Mouse (Mus musculus) inflammation-experienced regulatory T-cells, adult 6 months (primary cell): ENCODE measurements around the gene Gm765. TPM values are rescaled to one million over a fixed set of nuclear protein-coding genes. Genes with fewer than 3 reads are reported as not detected.

Experiments
- ATAC-seq: one replicate; pipeline ENCODE4 v1.8.0; 2017
- polyA plus RNA-seq, 3 experiments: library from polyadenylated mRNA; unstranded; fragments of 100-300 nt; shearing (Covaris generic); gene quantifications; one replicate each; pipeline ENCODE4 v1.2.1; 2017

Gm765 gene
- polyA plus RNA-seq, result under 1 TPM in 1 of 3 experiments, not detected in 2; 0.28 TPM

DNA sequence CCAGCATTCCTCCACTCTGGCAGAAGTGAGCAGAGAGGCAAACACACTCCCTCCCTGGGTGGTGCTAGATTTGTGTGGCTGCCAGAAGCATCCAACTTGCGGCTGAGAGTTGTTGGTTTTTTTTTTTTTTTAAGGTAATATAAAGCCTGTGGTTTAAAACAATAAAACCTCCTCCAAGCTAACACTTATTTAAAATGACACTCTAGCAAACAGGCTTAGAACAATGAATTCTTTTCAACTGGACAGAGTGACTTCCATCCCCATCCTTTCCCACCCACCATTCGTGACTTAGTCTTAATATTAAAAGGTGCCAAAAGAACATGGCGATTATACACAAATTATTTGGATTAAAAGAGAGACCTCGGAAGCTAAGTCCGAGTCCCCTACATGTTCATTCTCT, at the start of gene Gm765:
Gene Gm765 (minus strand): TSS at position 101 of the 400 bp plus-strand sequence.
- ATAC-seq, result no peak

- ATAC-seq, result no peak
Observed at GRCm38 (mm10) chr6:98385487-98385886, 42.9 kb upstream of the Gm765 start.

GRCm38 (mm10) chr6:98384431-98384830, 41.9 kb upstream of the Gm765 start:
- no peak for ATAC-seq

DNA sequence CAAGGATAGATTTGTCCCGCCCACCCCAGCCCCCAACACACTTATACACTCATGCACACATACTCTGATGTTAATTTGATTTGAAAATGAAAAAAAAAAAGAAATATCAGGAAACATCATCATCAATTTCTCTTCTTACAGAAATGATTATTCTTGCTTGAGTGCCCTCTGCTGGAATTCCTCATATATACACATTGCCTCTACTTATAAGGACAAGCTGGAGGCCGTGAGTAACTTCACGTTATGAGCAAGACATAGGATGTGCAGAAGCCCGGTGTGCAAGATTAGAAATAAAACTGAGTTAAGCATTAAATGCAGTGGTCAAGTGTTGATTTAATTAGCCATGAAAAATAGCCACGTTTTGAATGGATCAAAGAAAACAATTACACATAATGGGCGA, 40.9 kb upstream of the Gm765 start:
- ATAC-seq, result no peak

- no peak for ATAC-seq
Observed at GRCm38 (mm10) chr6:98366199-98366598, 23.6 kb upstream of the Gm765 start.

DNA sequence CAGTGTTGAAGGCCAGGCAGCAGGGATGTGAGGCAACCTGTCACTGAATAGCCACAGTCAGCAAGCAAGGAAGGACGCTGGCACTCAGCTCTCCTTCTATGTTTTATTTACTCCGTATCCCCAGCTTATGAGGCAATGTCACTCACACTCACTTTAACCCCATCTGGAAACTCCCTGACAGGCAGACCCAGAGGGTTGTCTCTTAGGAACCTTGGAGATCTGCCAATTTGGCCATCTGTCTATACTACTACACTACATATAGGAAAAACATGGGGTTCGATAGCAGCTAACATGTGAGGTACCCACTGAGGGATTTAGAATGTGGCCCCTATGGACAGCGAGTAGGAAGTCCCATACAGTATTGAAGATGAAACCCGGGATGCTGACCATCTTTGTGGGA, 12.7 kb upstream of the Gm765 start:
- no peak for ATAC-seq

DNA sequence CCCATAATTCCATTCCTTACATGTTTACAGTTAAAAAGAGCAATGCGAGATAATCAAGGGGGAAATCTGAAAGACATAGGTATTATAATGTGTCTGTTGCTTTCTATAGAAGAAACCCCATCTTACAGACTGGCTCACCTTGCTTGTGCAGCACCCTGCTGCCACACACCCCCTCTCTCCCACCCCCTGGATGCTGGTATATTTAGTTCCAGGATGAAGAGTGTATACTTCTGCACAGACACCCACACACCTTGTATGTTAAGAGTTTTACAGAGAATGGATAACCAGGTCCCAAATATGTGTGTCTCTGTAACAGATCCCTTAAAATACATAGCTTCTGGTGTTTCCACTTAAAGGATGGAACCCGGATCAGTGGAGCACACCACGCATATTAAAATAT, 10.7 kb upstream of the Gm765 start:
- ATAC-seq, result no peak

DNA sequence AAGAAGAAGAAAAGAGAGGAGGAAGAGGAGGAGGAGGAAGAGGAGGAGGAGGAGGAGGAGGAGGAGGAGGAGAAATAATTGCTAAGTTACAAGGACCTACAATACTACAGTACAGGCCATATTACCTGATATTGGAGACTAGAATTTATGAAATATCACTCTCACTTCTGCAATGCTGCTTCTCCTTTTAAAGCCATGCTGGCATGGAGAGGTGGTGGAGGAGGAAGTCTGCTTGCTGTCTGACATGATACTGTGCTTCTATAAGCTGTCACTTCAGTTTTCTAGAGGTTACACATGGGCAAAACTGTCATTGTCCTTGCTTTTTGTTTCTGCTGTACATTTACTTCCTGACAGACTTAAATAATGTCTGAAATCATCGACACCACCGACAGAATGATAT, 9.8 kb downstream of the Gm765 start:
- no peak for ATAC-seq

DNA sequence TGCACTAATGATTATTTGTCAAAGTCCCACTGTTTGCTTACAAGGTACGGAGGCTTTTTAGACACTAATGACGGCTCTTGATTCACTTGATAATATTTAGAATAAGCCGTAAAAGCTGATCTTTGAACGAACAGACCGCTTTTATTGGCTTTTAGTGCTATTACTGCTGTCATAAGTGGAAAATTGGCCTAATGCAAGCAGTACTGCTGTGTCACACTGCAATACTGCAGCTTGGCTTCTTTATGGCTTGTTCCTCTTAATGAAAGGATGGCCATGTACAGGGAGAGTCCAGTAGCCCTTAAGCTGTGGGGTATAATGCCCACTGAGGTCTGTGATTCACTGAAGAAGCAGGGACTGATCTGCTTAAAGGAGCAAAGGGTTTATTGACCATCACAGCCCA, 30.9 kb downstream of the Gm765 start:
- ATAC-seq, result no peak

DNA sequence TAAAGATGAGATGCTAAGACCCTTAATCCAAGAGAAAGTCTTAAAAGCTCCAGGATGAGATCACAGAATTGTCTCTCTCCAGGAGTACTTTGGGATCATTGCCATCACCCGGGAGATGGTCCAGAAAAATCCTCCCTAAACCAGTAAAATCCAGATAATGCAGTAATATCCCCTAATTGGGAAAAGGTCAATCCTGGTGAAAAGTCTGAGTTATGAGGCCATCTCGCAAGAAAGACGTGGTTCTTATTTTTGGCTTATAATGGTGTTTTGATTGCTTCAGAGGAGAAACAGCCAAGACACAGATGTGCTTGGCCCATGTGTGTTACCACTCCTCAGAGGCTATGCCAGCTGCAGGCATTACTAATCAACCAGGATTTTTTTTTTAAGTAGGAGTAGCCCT, 34.9 kb downstream of the Gm765 start:
- no peak for ATAC-seq

DNA sequence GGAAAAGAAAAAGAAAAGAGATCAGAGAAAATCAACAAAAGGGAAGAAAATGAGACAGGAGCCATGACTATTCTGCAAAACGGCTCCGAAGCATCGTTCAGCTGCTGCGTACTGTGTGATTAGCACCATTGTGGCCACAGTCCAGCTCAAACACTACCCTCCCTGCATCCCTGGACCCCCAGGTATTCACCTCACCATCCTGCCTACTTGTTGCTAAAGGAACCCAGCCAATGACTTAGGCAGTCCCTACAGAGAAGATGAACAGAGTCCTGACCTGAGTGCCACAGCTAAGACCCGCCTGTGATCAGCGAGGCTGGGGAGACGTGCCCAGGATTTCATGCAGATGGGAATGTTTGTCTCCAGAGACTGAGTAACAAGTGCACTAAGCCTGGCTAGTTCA, 35.4 kb downstream of the Gm765 start:
- ATAC-seq, result no peak

GRCm38 (mm10) chr6:98292064-98292463, 50.5 kb downstream of the Gm765 start:
- no peak for ATAC-seq

DNA sequence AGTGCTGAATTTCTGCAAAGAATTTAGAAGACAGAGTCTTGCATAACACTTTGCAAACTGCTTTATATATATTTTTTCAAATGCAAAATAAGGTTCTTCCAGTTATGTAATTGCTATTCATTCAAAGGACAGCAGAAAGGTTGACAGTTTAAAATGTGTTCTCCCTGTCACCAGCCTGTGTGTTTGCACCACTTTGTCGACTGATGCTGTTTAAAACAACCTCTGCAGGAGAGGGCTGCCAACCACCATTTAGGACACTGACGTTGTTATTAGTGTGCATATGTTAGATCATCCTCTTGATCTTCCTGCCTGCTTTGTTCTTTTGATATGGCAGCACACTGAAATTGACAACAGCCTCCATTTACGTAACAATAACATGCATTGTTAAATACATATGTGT, 54.2 kb downstream of the Gm765 start:
- no peak for ATAC-seq

GRCm38 (mm10) chr6:98287521-98287920, 55.0 kb downstream of the Gm765 start:
- no peak for ATAC-seq

GRCm38 (mm10) chr6:98285190-98285589, 57.4 kb downstream of the Gm765 start:
- ATAC-seq, result no peak

DNA sequence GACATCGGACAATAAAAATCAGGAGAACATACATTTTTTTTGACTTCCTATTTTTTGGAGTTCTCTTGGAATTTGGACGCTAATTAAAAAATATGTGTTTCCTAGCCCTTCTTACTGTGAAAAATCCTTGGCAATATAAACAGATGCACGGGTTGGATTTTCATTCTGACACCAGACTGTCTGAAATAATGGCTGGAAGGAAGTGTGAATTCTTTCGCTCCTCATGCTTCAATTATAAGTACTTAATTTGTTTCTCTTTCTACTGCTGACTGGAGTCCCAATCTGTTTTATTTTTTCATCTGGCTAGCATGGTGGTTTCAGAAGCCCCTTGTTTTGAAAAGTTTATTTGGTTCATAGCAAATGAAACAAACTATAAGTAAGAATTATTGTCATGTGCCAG, 59.8 kb downstream of the Gm765 start:
- ATAC-seq, result no peak

DNA sequence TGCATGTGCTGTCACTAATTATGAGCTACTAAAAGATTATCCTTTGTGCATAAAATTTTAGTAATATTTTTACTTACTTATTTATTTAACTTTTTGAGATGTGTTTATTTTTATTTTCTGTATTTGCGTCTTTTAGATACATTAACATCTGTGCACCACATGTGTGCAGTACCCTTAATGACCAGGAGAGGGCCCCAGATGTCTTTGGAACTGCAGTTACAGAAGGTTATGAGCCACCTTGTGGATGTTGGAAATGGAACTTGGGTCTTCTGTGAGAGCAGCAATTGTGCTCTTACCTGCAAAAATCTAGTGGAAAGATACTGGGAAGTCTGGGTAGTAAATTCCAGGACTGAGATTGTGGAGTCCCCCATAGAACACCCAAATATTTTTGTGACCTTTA, 71.0 kb downstream of the Gm765 start:
- ATAC-seq, result no peak

GRCm38 (mm10) chr6:98262961-98263360, 79.6 kb downstream of the Gm765 start:
- ATAC-seq, result no peak

- no peak for ATAC-seq
Observed at GRCm38 (mm10) chr6:98259016-98259415, 83.5 kb downstream of the Gm765 start.

DNA sequence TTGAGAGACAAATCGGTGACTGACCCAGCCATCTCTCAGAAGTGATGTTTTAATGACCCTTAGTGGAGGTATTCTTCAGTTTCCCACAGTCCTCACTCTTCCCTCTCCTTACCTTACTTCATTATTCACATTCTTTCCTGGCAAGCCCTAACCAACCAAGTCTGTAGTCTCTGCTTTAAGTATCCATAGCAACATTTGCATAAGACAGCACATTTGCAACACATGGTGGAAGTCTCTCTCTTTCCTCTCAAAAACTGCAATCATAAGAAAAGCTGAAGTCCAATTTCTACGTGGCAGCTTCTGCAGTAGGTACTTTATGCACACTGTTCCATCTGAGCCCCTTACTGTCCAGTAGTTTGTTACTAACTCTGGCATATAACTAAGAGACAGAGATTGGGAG, 96.1 kb downstream of the Gm765 start:
- ATAC-seq, result no peak

DNA sequence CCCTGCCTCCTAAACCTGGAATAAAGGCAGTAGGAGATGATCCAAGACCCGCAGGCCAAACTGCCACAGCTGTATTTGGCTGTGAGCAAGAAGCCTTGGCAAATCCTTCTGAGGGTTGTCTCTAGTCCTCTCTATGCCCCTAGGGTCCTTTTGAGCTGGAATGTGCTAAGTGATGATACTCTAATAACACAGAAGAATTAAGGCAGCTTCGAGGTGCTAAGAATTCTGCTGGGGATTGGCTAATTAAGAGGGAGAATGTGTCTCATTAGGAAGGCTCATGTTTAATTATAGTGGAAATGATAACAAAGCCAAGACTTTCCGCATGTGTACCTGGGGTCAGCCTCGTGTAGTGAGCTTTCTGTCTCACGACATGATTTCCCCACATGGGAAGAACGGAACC, 99.4 kb downstream of the Gm765 start:
- no peak for ATAC-seq

GRCm38 (mm10) chr6:98240561-98241272, 101.8 kb downstream of the Gm765 start:
- ATAC-seq, result no peak

GRCm38 (mm10) chr6:98234097-98234496, 108.5 kb downstream of the Gm765 start:
- no peak for ATAC-seq

- ATAC-seq, result no peak
Observed at GRCm38 (mm10) chr6:98223923-98224322, 118.6 kb downstream of the Gm765 start.

DNA sequence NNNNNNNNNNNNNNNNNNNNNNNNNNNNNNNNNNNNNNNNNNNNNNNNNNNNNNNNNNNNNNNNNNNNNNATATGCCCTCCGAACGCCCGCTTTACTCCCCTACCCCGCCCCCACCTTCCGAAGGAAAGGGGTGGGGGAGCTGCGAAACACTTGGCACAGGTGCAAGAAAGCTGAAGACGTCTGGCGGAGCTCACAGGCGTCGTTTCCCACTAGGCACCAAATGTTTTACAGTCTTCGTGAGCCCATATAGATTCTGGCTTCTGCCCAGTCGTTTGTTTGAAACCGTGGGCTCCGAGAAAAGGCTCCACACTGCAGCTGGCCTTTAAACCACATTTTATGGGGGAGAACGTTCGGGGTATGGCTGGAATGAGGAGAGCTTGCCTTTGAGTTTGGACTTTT, 120.6 kb downstream of the Gm765 start:
- ATAC-seq, result no peak
